Comparison of ENCODE assay signal across 9 mouse cellular contexts in genomic region chr16:8669432-8669831, GRCm38 (mm10). TPM values are rescaled to one million over a fixed set of nuclear protein-coding genes. Genes with fewer than 3 reads are reported as not detected.
DNase-seq lines count a peak whose midpoint lies in the region; ATAC-seq and TF ChIP-seq lines count a peak whose summit lies in the region.
"Had no signal": no experiment of that assay in that cellular context is flagged by ENCODE, and none has a peak within 500 bp of the region (broad histone marks: within the 10 kb centered on the region; RNA-seq: fewer than 3 reads in every experiment).

No protein-coding gene starts in this region.

- peaks cover 39% of the 10 kb centered on the region for H3K4me1 ChIP-seq in lung, postnatal 0 days (ENCODE audit: insufficient read depth, low read depth, low read length)
- peaks cover 42% of the 10 kb centered on the region for H3K4me1 ChIP-seq in limb, embryonic 13.5 days
- peaks cover 45% of the 10 kb centered on the region for H3K4me1 ChIP-seq in stomach, embryonic 15.5 days

- peak; percentile 22 to 28 for DNase-seq in adrenal gland, postnatal 36 days
- no peak for DNase-seq in adrenal gland, postnatal 10 days
- DNase-seq in lung, postnatal 0 days (ENCODE audit: low spot score) = no peak
- no peak for DNase-seq in lung, adult 18-20 months
- DNase-seq in retina, postnatal 1 day = no peak
- no peak for DNase-seq in urinary bladder, postnatal 25 days (ENCODE audit: low spot score)
- DNase-seq: thymus, postnatal 36 days had no signal

- H3K27me3 ChIP-seq in lung, postnatal 0 days (replicated peaks; ENCODE audit: insufficient read depth, low read length) = no peaks in the 10 kb centered on the region
- H3K27me3 ChIP-seq in limb, embryonic 13.5 days = 0 out of 2 replicates have a peak, but pooled peaks cover 8% of the 10 kb centered on the region
- no peaks in the 10 kb centered on the region for H3K27me3 ChIP-seq in stomach, embryonic 15.5 days (replicated peaks)

- 71% methylated on average over 5 of the region's 5 CpGs for WGBS in lung, postnatal 0 days
- 62% methylated on average over 5 of the region's 5 CpGs for WGBS in limb, embryonic 13.5 days
- WGBS in stomach, embryonic 15.5 days = 63% methylated on average over 5 of the region's 5 CpGs

- peak overlapping the region; percentile 6; the same call in 1 of the 2 replicates for H3K27ac ChIP-seq in lung, postnatal 0 days (ENCODE audit: low read length)
- no peak overlapping the region; the same call in 1 of the 2 replicates for H3K27ac ChIP-seq in limb, embryonic 13.5 days
- 0 out of 2 replicates have a peak overlapping the region, but pooled peaks have one; percentile 32 for H3K27ac ChIP-seq in stomach, embryonic 15.5 days

- no peaks in the 10 kb centered on the region for H3K9me3 ChIP-seq in lung, postnatal 0 days (ENCODE audit: low read length)
- no peaks in the 10 kb centered on the region for H3K9me3 ChIP-seq in limb, embryonic 13.5 days
- H3K9me3 ChIP-seq in stomach, embryonic 15.5 days = no peaks in the 10 kb centered on the region

- ATAC-seq in lung, postnatal 0 days = no peak
- ATAC-seq in limb, embryonic 13.5 days (ENCODE audit: low FRiP score, low read depth) = no peak
- no peak for ATAC-seq in stomach, embryonic 15.5 days (ENCODE audit: insufficient read depth, low FRiP score, low read depth)

- no peak overlapping the region for H3K4me3 ChIP-seq in lung, postnatal 0 days (ENCODE audit: low read depth, low read length)
- H3K4me3 ChIP-seq in limb, embryonic 13.5 days = peak overlapping the region; percentile 61
- peak overlapping the region; percentile 78; the same call in 1 of the 2 replicates for H3K4me3 ChIP-seq in stomach, embryonic 15.5 days (replicated peaks)

- no peak for TF ChIP-seq EP300 in lung, postnatal 0 days (IDR thresholded peaks at IDR 0.05)

- no peaks in the 10 kb centered on the region for H3K36me3 ChIP-seq in lung, postnatal 0 days (ENCODE audit: insufficient read depth, low read length)
- peaks cover 14% of the 10 kb centered on the region; the same call in 1 of the 2 replicates for H3K36me3 ChIP-seq in limb, embryonic 13.5 days
- no peaks in the 10 kb centered on the region for H3K36me3 ChIP-seq in stomach, embryonic 15.5 days

- no peak overlapping the region for H3K9ac ChIP-seq in lung, postnatal 0 days (replicated peaks; ENCODE audit: low read depth)
- peak overlapping the region; percentile 75 for H3K9ac ChIP-seq in limb, embryonic 13.5 days
- H3K9ac ChIP-seq in stomach, embryonic 15.5 days = no peak overlapping the region

- no peak for TF ChIP-seq CTCF in lung, postnatal 0 days (IDR thresholded peaks at IDR 0.05)

- peak overlapping the region; percentile 70 for H3K4me2 ChIP-seq in lung, postnatal 0 days (replicated peaks; ENCODE audit: low read depth, low read length)
- peak overlapping the region; percentile 84 for H3K4me2 ChIP-seq in limb, embryonic 13.5 days (replicated peaks)
- peak overlapping the region; percentile 81 for H3K4me2 ChIP-seq in stomach, embryonic 15.5 days

RNA-seq across cellular contexts. Expression of gene Carhsp1, which starts 2.5 kb away (rescaled TPM):
- 100 to 1,000 TPM in 1 of 2 experiments, 10 to 100 TPM in 1; 50.0 to 107 TPM for total RNA-seq in adrenal gland, postnatal 36 days (2021)
- 10 to 100 TPM; 76.8 to 85.6 TPM for total RNA-seq in adrenal gland, postnatal 10 days (2021)
- polyA plus RNA-seq in lung, postnatal 0 days (2015; fragmentation: Nextera tagmentation; extraction: Ambion mirVana) = 86.9 and 97.1 TPM in 2 replicates
- polyA plus RNA-seq in limb, embryonic 13.5 days (2015; fragmentation: Nextera tagmentation; extraction: Ambion mirVana) = 108 and 109 TPM in 2 replicates
- polyA plus RNA-seq in stomach, embryonic 15.5 days (2015; fragmentation: Nextera tagmentation; extraction: Ambion mirVana) = 82.3 and 92.6 TPM in 2 replicates

RNA-seq across cellular contexts. Expression of gene Gm5767, which starts 11.1 kb away (rescaled TPM):
- total RNA-seq in adrenal gland, postnatal 36 days (2021) = not detected
- total RNA-seq in adrenal gland, postnatal 10 days (2021) = not detected
- polyA plus RNA-seq in lung, postnatal 0 days (2015; fragmentation: Nextera tagmentation; extraction: Ambion mirVana) = not detected in 2 replicates
- not detected in 2 replicates for polyA plus RNA-seq in limb, embryonic 13.5 days (2015; fragmentation: Nextera tagmentation; extraction: Ambion mirVana)
- polyA plus RNA-seq in stomach, embryonic 15.5 days (2015; fragmentation: Nextera tagmentation; extraction: Ambion mirVana) = not detected in 2 replicates

RNA-seq across cellular contexts. Expression of gene Tmem186, which starts 31.9 kb away (rescaled TPM):
- 10 to 100 TPM; 17.1 to 21.1 TPM for total RNA-seq in adrenal gland, postnatal 36 days (2021)
- total RNA-seq in adrenal gland, postnatal 10 days (2021) = 10 to 100 TPM; 19.0 to 22.4 TPM
- polyA plus RNA-seq in lung, postnatal 0 days (2015; fragmentation: Nextera tagmentation; extraction: Ambion mirVana) = 8.2 and 8.7 TPM in 2 replicates
- polyA plus RNA-seq in limb, embryonic 13.5 days (2015; fragmentation: Nextera tagmentation; extraction: Ambion mirVana) = 21.1 and 21.8 TPM in 2 replicates
- polyA plus RNA-seq in stomach, embryonic 15.5 days (2015; fragmentation: Nextera tagmentation; extraction: Ambion mirVana) = 18.8 and 20.1 TPM in 2 replicates

RNA-seq across cellular contexts. Expression of gene Pmm2, which starts 32.0 kb away (rescaled TPM):
- total RNA-seq in adrenal gland, postnatal 36 days (2021) = 10 to 100 TPM; 44.2 to 50.2 TPM
- 10 to 100 TPM; 56.9 to 74.1 TPM for total RNA-seq in adrenal gland, postnatal 10 days (2021)
- 38.0 and 40.2 TPM in 2 replicates for polyA plus RNA-seq in lung, postnatal 0 days (2015; fragmentation: Nextera tagmentation; extraction: Ambion mirVana)
- polyA plus RNA-seq in limb, embryonic 13.5 days (2015; fragmentation: Nextera tagmentation; extraction: Ambion mirVana) = 53.1 and 53.3 TPM in 2 replicates
- 67.6 and 69.2 TPM in 2 replicates for polyA plus RNA-seq in stomach, embryonic 15.5 days (2015; fragmentation: Nextera tagmentation; extraction: Ambion mirVana)

Comparison
In these comparisons a context has a peak if more than half of its experiments do, and no peak if none do; other contexts are left out.
1. DNase-seq: peak in adrenal gland, postnatal 36 days (2 of 2); none in adrenal gland, postnatal 10 days (single experiment), lung, postnatal 0 days (single experiment), lung, adult 18-20 months (0 of 2), retina, postnatal 1 day (single experiment) and urinary bladder, postnatal 25 days (single experiment).
2. Peak in every context shown above with its lines, with median percentiles within 50 percentile points of each other: H3K4me2 ChIP-seq.